Mouse (Mus musculus) testis, adult 2 months (tissue): Measurements from ENCODE around the gene Ppp2r5c. TPM values are rescaled to one million over a fixed set of nuclear protein-coding genes. Genes with fewer than 3 reads are reported as not detected.

Source experiments
- H3K27ac ChIP-seq: fragments of 200-500 bp; 2 replicates; pipeline ENCODE4 v1.5.1; 2012; ENCODE audit warnings: low read depth, low read length; ENCODE audit not compliant: control insufficient read depth, insufficient read depth
- H3K27me3 ChIP-seq: fragments of 200-500 bp; 2 replicates; pipeline ENCODE4 v1.6.1; 2012; ENCODE audit warnings: mild to moderate bottlenecking, low read length, moderate library complexity; ENCODE audit not compliant: control insufficient read depth, insufficient read depth
- H3K36me3 ChIP-seq: fragments of 200-500 bp; 2 replicates; pipeline ENCODE4 v1.6.1; 2012; ENCODE audit warnings: mild to moderate bottlenecking, low read length; ENCODE audit not compliant: control insufficient read depth, insufficient read depth
- H3K4me1 ChIP-seq: fragments of 200-500 bp; 2 replicates; pipeline ENCODE4 v1.6.1; 2012; ENCODE audit warnings: low read length; ENCODE audit not compliant: control insufficient read depth, insufficient read depth
- H3K4me3 ChIP-seq: fragments of 200-500 bp; 2 replicates; pipeline ENCODE4 v1.5.1; 2012; ENCODE audit warnings: low read depth, mild to moderate bottlenecking, low read length, moderate library complexity, mixed read lengths; ENCODE audit not compliant: control insufficient read depth
- CTCF ChIP-seq: fragments of 200-500 bp; IDR thresholded peaks from 2 replicates; pipeline ENCODE4 v1.5.1; 2012; ENCODE audit warnings: low read depth, mild to moderate bottlenecking, inconsistent platforms, low read length, moderate library complexity; ENCODE audit not compliant: control insufficient read depth, insufficient read depth, insufficient replicate concordance
- POLR2A ChIP-seq: fragments of 200-500 bp; IDR thresholded peaks from 2 replicates; pipeline ENCODE4 v1.6.1; 2012; ENCODE audit warnings: low read depth, mild to moderate bottlenecking, inconsistent platforms, low read length, moderate library complexity; ENCODE audit not compliant: control insufficient read depth
- polyA plus RNA-seq: library from polyadenylated mRNA; depleted of rRNA; stranded (reverse); fragments of >200 nt; gene quantifications from 2 replicates; pipeline ENCODE4 v1.2.3, GENCODE M21; 2012

The Ppp2r5c gene
- polyA plus RNA-seq, 1 experiment: 202 TPM

DNA sequence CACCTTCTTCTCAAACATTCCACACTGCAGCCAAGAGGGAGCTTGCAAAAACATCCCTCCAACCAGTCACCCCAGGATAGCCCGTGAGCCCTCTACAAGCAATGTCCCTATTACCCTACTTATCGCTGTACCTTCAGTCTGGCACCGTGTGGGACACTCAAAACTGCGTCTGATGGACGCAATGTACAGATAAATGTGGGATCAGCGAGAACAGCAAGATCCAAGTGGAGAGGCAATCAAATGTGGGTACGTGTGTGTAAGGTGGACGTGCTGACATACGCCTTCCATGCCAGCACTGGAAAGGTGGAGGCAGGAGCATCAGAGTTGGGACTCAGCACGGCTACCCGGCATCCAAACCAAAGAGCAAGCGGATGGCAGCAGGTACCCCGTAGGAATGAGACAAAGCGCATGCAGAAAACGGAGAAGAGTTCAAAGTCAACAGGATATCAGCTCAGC, 143.9 kb downstream of the Ppp2r5c start:
- H3K27ac ChIP-seq: peak overlapping the region; percentile 99
- H3K4me3 ChIP-seq: peak overlapping the region; percentile 100
- H3K27me3 ChIP-seq: no peaks in the 10 kb centered on the region
- no peaks in the 10 kb centered on the region for H3K36me3 ChIP-seq
- TF ChIP-seq CTCF: no peak
- no peak for TF ChIP-seq POLR2A
- peaks cover 6% of the 10 kb centered on the region for H3K4me1 ChIP-seq

DNA sequence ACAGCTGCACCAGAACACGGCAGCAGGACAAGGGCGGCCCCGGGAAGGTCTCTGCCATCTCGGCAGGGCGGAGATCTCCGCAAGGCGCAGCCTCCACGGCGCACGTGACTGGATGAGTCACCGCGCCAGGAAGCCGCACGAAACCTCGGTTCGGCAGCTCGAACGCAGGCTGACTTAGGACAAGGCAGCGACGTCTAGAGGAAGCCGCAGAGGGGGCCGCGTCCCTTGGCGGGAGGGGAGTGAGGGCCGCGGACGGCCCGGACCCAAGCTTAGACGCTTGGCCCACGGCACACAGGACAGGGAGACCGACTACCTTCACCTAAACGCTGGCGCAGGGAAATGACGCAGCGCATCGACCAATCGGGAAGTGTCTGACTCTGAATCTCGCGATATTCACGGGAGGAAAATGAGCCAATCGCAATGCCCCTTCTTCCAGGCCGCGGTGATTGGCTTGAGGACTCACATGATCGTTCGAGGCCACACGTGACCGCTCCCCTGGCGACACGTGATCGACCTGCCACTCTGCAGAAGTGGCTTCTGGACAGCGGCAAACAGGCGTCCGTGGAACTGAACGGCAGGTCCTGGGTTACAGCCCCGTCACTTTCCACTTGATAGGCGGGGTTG, 144.5 kb downstream of the Ppp2r5c start:
- Histone ChIP-seq H3K4me1 (peaks cover 6% of the 10 kb centered on the region), H3K4me3 (peak overlapping the region; percentile 100), H3K36me3 (no peaks in the 10 kb centered on the region), H3K27me3 (no peaks in the 10 kb centered on the region), H3K27ac (peak overlapping the region; percentile 99)
- TF ChIP-seq CTCF: no peak
- TF ChIP-seq POLR2A: peak; percentile 95

DNA sequence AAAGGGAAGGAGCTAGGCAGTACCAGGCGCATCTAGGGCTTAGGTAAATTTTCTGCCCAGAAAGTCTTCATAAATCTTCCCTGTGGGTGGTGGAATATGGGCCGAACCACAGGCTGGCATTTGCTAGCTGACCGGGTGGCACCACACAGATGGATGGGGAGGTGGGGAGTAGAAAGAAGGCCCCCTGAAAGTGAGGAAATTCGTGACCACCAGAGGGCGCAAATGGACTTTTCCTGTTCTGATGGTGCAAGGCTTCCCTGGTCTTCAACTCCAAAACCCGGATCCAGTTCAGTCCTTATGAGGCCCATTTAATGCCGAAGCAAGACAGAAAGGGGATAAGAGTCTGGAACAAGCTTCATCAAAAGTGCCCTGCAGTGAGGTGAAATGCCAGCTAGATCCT, 151.6 kb downstream of the Ppp2r5c start:
- no peaks in the 10 kb centered on the region for H3K27me3 ChIP-seq
- no peak overlapping the region for H3K4me3 ChIP-seq
- no peak for TF ChIP-seq POLR2A
- peak; percentile 52; the same call in 1 of the 2 replicates for TF ChIP-seq CTCF
- H3K27ac ChIP-seq: no peak overlapping the region
- peaks cover 4% of the 10 kb centered on the region; the same call in 1 of the 2 replicates for H3K4me1 ChIP-seq
- no peaks in the 10 kb centered on the region for H3K36me3 ChIP-seq

DNA sequence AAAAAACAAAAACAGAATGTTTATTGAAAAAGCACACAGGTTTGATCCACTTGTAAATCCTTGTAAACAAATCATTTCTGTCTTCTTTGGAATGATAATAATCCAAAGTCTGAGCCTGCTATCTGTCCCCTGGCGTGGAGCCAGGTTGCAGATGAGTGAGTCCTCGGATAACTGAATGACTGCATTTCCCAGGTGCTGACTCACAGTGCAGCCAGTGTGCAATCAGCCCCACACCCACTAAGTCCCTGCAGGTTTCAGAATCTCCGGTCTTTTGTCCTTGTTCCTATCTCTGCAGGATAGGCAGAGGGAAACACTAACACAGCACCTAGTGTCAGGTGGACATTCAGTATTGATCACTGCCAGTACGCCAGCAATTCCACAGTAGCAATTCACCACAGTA, 152.9 kb downstream of the Ppp2r5c start:
- Histone ChIP-seq H3K4me1 (peaks cover 4% of the 10 kb centered on the region), H3K27ac (no peak overlapping the region), H3K4me3 (peak overlapping the region; percentile 10; the same call in 1 of the 2 replicates), H3K36me3 (no peaks in the 10 kb centered on the region), H3K27me3 (no peaks in the 10 kb centered on the region)
- TF ChIP-seq CTCF (no peak), POLR2A (no peak)

DNA sequence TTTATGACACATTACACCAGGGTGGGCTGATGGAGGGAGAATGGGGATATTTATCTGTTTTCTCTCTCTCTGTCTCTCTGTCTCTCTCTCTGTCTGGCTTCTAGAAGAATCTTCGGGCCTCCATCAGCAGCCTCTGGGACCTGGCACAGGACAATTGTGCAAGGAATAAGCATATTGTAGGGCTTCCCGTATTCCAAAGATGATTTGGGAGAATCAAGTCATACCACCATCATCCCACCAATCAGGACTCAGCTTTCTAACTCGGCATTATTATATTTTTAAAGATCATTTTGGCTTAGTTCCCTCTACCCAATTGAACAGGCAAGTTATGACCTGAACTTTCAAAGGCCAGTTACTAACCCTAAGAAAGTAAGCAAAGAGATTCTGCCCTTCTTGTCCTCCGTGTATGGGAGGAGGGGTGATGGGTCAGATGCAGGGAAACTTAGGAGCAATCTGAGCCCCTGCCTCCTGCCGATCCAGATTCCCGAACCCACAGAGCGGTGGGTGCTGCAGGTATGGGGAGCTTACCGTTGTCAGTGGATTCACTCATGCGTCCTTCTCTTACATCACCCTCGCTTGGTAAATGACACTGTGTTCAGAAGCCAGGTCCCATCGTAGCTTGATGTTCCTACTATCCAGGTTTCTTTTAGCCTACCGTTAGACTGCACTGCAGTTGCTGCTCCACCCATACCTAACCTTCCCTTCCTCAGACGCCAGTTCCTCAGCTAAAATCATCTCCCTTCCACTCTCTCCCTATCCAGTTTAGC, 153.5 kb downstream of the Ppp2r5c start:
- Histone ChIP-seq H3K36me3 (no peaks in the 10 kb centered on the region), H3K4me3 (peak overlapping the region; percentile 98), H3K27me3 (no peaks in the 10 kb centered on the region), H3K27ac (no peak overlapping the region), H3K4me1 (peaks cover 4% of the 10 kb centered on the region)
- TF ChIP-seq CTCF (no peak), POLR2A (no peak)

GRCm38 (mm10) chr12:110601241-110602218, 154.6 kb downstream of the Ppp2r5c start, which contains the start of gene Dync1h1:
TSS of gene Dync1h1 (plus strand) at chr12:110601452.
- Histone ChIP-seq H3K4me3 (peak within 1 kb of the TSS; percentile 98), H3K4me1 (peaks cover 6% of the 10 kb centered on the region)
- TF ChIP-seq CTCF (no peak), POLR2A (peak; percentile 97)

DNA sequence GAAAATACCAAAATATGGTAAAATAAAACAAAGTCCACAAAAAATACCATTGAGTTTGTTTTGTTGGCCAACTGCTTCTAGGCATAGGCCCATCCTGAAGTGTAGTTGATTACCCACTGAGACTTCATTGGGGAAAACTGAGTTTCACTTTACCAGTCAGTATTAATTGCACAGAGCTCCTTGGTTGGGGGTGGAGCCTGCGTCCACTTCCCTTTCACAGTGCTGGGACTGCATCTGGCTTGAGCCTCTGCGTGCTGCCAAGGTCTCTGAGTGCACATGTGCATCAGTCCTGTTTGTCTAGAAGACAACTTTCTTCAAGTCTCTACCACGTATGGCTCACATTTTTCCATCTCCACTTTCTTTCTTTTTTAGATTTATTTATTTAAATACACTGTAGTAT, 159.2 kb downstream of the Ppp2r5c start:
- no peak overlapping the region for H3K4me3 ChIP-seq
- no peaks in the 10 kb centered on the region for H3K27me3 ChIP-seq
- TF ChIP-seq CTCF: no peak
- TF ChIP-seq POLR2A: no peak
- peaks cover 4% of the 10 kb centered on the region for H3K4me1 ChIP-seq
- H3K27ac ChIP-seq: no peak overlapping the region
- no peaks in the 10 kb centered on the region for H3K36me3 ChIP-seq

More at GRCm38 (mm10) chr12:110601241-110602218, 154.6 kb downstream of the Ppp2r5c start, which contains the start of gene Dync1h1:
- Histone ChIP-seq H3K27me3 (no peaks in the 10 kb centered on the region), H3K36me3 (no peaks in the 10 kb centered on the region), H3K27ac (peak within 1 kb of the TSS; percentile 96)
